Mouse (Mus musculus): ENCODE measurements around the gene Gm21876. TPM values are rescaled to one million over a fixed set of nuclear protein-coding genes. Genes with fewer than 3 reads are reported as not detected.
"Not testable (repeated sequence)": the region's sequence is repeated elsewhere in the genome, so short reads cannot be mapped to it uniquely, and the experiment has no call there.

Gene Gm21876
- not detected in 2 replicates for polyA plus RNA-seq (2012; rRNA removed)
- polyA plus RNA-seq (2014; fragmentation: Nextera tagmentation; extraction: Ambion mirVana): not detected in 2 replicates

GRCm38 (mm10) chrX:21175553-21175952 lies at the start of gene Gm21876:
Gm21876 (minus strand) TSS chrX:21175653.
- no peak within 1 kb of the TSS for H3K9ac ChIP-seq (ENCODE audit: low read depth, low read length, severe bottlenecking)
- DNase-seq (ENCODE audit: low spot score): no peak
- no peak within 1 kb of the TSS for H3K4me2 ChIP-seq (replicated peaks; ENCODE audit: low read depth, low read length, severe bottlenecking)
- no peaks in the 10 kb centered on the region for H3K9me3 ChIP-seq (ENCODE audit: control insufficient read depth, low read length)
- TF ChIP-seq POLR2A (IDR thresholded peaks at IDR 0.05; ENCODE audit: borderline replicate concordance, extremely low read depth, insufficient read depth, insufficient read length): no peak
- 78% methylated on average over 3 of the region's 3 CpGs for WGBS
- no peak for ATAC-seq (ENCODE audit: low FRiP score, low read depth)
- no peak within 1 kb of the TSS for H3K27ac ChIP-seq (replicated peaks; ENCODE audit: low read depth, low read length)
- H3K27me3 ChIP-seq (ENCODE audit: control insufficient read depth, insufficient read depth, low read length): no peaks in the 10 kb centered on the region
- no peaks in the 10 kb centered on the region for H3K36me3 ChIP-seq (ENCODE audit: control insufficient read depth, insufficient read depth, low read length)
- no peak within 1 kb of the TSS for H3K4me3 ChIP-seq (replicated peaks; ENCODE audit: low read length)
- no peaks in the 10 kb centered on the region for H3K4me1 ChIP-seq (ENCODE audit: control insufficient read depth, insufficient read depth, low read length)

GRCm38 (mm10) chrX:21220422-21220821 lies 45.0 kb upstream of the Gm21876 start:
- ATAC-seq (ENCODE audit: low FRiP score, low read depth): no peak
- no peak for DNase-seq (ENCODE audit: low spot score)
- Histone ChIP-seq H3K4me1 (ENCODE audit: control insufficient read depth, insufficient read depth, low read length) (no peaks in the 10 kb centered on the region), H3K4me2 (replicated peaks; ENCODE audit: low read depth, low read length, severe bottlenecking) (no peak overlapping the region), H3K4me3 (replicated peaks; ENCODE audit: low read length) (no peak overlapping the region), H3K9ac (ENCODE audit: low read depth, low read length, severe bottlenecking) (no peak overlapping the region), H3K9me3 (ENCODE audit: control insufficient read depth, low read length) (no peaks in the 10 kb centered on the region), H3K36me3 (ENCODE audit: control insufficient read depth, insufficient read depth, low read length) (no peaks in the 10 kb centered on the region), H3K27me3 (ENCODE audit: control insufficient read depth, insufficient read depth, low read length) (no peaks in the 10 kb centered on the region), H3K27ac (replicated peaks; ENCODE audit: low read depth, low read length) (no peak overlapping the region)
- no peak for TF ChIP-seq POLR2A (IDR thresholded peaks at IDR 0.05; ENCODE audit: borderline replicate concordance, extremely low read depth, insufficient read depth, insufficient read length)
- WGBS: 66% methylated on average over 3 of the region's 3 CpGs

GRCm38 (mm10) chrX:21146675-21147074 lies 28.8 kb downstream of the Gm21876 start:
- not testable (repeated sequence) for H3K9ac ChIP-seq (ENCODE audit: low read depth, low read length, severe bottlenecking); H3K27ac ChIP-seq (replicated peaks; ENCODE audit: low read depth, low read length); DNase-seq (ENCODE audit: low spot score); H3K36me3 ChIP-seq (ENCODE audit: control insufficient read depth, insufficient read depth, low read length); H3K4me1 ChIP-seq (ENCODE audit: control insufficient read depth, insufficient read depth, low read length); ATAC-seq (ENCODE audit: low FRiP score, low read depth); H3K9me3 ChIP-seq (ENCODE audit: control insufficient read depth, low read length); H3K4me3 ChIP-seq (replicated peaks; ENCODE audit: low read length); H3K27me3 ChIP-seq (ENCODE audit: control insufficient read depth, insufficient read depth, low read length); H3K4me2 ChIP-seq (replicated peaks; ENCODE audit: low read depth, low read length, severe bottlenecking)
- 95% methylated on average over 21 of the region's 25 CpGs for WGBS

Other genes starting within 250 kb of the Gm21876 start
- gene Cfp, start 244.1 kb downstream of the Gm21876 start, polyA plus RNA-seq (2012; rRNA removed): 20.1 and 24.7 TPM in 2 replicates
- gene Cfp, start 244.1 kb downstream of the Gm21876 start, polyA plus RNA-seq (2014; fragmentation: Nextera tagmentation; extraction: Ambion mirVana): 6.6 and 7.2 TPM in 2 replicates
- 23.7 and 31.3 TPM in 2 replicates for gene Elk1, start 225.0 kb downstream of the Gm21876 start, polyA plus RNA-seq (2012; rRNA removed)
- 8.1 and 8.7 TPM in 2 replicates for gene Elk1, start 225.0 kb downstream of the Gm21876 start, polyA plus RNA-seq (2014; fragmentation: Nextera tagmentation; extraction: Ambion mirVana)
- gene Uxt, start 213.6 kb downstream of the Gm21876 start, polyA plus RNA-seq (2012; rRNA removed): 17.5 and 21.7 TPM in 2 replicates
- gene Uxt, start 213.6 kb downstream of the Gm21876 start, polyA plus RNA-seq (2014; fragmentation: Nextera tagmentation; extraction: Ambion mirVana): 49.3 and 53.4 TPM in 2 replicates
- gene Zfp182, start 113.3 kb downstream of the Gm21876 start, polyA plus RNA-seq (2012; rRNA removed): 4.8 and 7.1 TPM in 2 replicates
- 5.5 and 6.6 TPM in 2 replicates for gene Zfp182, start 113.3 kb downstream of the Gm21876 start, polyA plus RNA-seq (2014; fragmentation: Nextera tagmentation; extraction: Ambion mirVana)
- not detected in 2 replicates for gene Spaca5, start 107.2 kb downstream of the Gm21876 start, polyA plus RNA-seq (2012; rRNA removed)
- gene Spaca5, start 107.2 kb downstream of the Gm21876 start, polyA plus RNA-seq (2014; fragmentation: Nextera tagmentation; extraction: Ambion mirVana): not detected in 2 replicates
- 0.72 and 0.79 TPM in 2 replicates for gene Zfp300, start 86.1 kb downstream of the Gm21876 start, polyA plus RNA-seq (2012; rRNA removed)
- gene Zfp300, start 86.1 kb downstream of the Gm21876 start, polyA plus RNA-seq (2014; fragmentation: Nextera tagmentation; extraction: Ambion mirVana): 1.6 and 2.0 TPM in 2 replicates
- not detected in 2 replicates for gene Ssxa1, start 59.8 kb downstream of the Gm21876 start, polyA plus RNA-seq (2012; rRNA removed)
- not detected in 2 replicates for gene Ssxa1, start 59.8 kb downstream of the Gm21876 start, polyA plus RNA-seq (2014; fragmentation: Nextera tagmentation; extraction: Ambion mirVana)

All from limb, embryonic 14.5 days (tissue).